Mouse (Mus musculus): Measurements from ENCODE around the gene Ccer2.

Ccer2 gene

GRCm38 (mm10) chr7:28790066-28790806, 34.3 kb downstream of the Ccer2 start:
- in situ Hi-C loops (cut with MboI, MseI), result loop anchor here (5.0 kb wide), 1 partner anchor 77 kb away; no protein-coding TSS in a partner anchor

GRCm38 (mm10) chr7:28791706-28792105, 35.7 kb downstream of the Ccer2 start:
- in situ Hi-C loops (cut with MboI, MseI), result loop anchor here (5.0 kb wide), 1 partner anchor 76 kb away; no protein-coding TSS in a partner anchor

GRCm38 (mm10) chr7:28792391-28793185, 36.6 kb downstream of the Ccer2 start:
- in situ Hi-C loops (cut with MboI, MseI), result loop anchor here (5.0 kb wide), 1 partner anchor 75 kb away; no protein-coding TSS in a partner anchor

GRCm38 (mm10) chr7:28793834-28794233, 37.9 kb downstream of the Ccer2 start:
- in situ Hi-C loops (cut with MboI, MseI), result loop anchor here (5.0 kb wide), 1 partner anchor 73 kb away; no protein-coding TSS in a partner anchor

- in situ Hi-C loops (cut with MboI, MseI), result loop anchor here (5.0 kb wide), 1 partner anchor 73 kb away; no protein-coding TSS in a partner anchor
Observed at GRCm38 (mm10) chr7:28794496-28794895, 38.5 kb downstream of the Ccer2 start.

GRCm38 (mm10) chr7:28795832-28796231, 39.9 kb downstream of the Ccer2 start:
- in situ Hi-C loops (cut with MboI, MseI), result no loop called here

GRCm38 (mm10) chr7:28796562-28796975, 40.6 kb downstream of the Ccer2 start:
- in situ Hi-C loops (cut with MboI, MseI), result no loop called here

GRCm38 (mm10) chr7:28799994-28800393, 44.0 kb downstream of the Ccer2 start:
- in situ Hi-C loops (cut with MboI, MseI), result no loop called here

- in situ Hi-C loops (cut with MboI, MseI), result no loop called here
Observed at GRCm38 (mm10) chr7:28801451-28801850, 45.5 kb downstream of the Ccer2 start.

GRCm38 (mm10) chr7:28801901-28802670, 46.1 kb downstream of the Ccer2 start:
- in situ Hi-C loops (cut with MboI, MseI), result no loop called here

GRCm38 (mm10) chr7:28802846-28803588, 47.0 kb downstream of the Ccer2 start:
- in situ Hi-C loops (cut with MboI, MseI), result no loop called here

- in situ Hi-C loops (cut with MboI, MseI), result no loop called here
Observed at GRCm38 (mm10) chr7:28803756-28804155, 47.8 kb downstream of the Ccer2 start.

- in situ Hi-C loops (cut with MboI, MseI), result no loop called here
Observed at GRCm38 (mm10) chr7:28806869-28807268, 50.9 kb downstream of the Ccer2 start.

- in situ Hi-C loops (cut with MboI, MseI), result no loop called here
Observed at GRCm38 (mm10) chr7:28807641-28808220, 51.8 kb downstream of the Ccer2 start.

GRCm38 (mm10) chr7:28808221-28808941, 52.4 kb downstream of the Ccer2 start, which contains the start of gene Hnrnpl:
Gene Hnrnpl (plus strand): TSS chr7:28808541.
- in situ Hi-C loops (cut with MboI, MseI), result no loop called here

All from T-helper 2 cell (primary cell).